Mouse (Mus musculus): Measurements from ENCODE around the gene Adam3.

The Adam3 gene

DNA sequence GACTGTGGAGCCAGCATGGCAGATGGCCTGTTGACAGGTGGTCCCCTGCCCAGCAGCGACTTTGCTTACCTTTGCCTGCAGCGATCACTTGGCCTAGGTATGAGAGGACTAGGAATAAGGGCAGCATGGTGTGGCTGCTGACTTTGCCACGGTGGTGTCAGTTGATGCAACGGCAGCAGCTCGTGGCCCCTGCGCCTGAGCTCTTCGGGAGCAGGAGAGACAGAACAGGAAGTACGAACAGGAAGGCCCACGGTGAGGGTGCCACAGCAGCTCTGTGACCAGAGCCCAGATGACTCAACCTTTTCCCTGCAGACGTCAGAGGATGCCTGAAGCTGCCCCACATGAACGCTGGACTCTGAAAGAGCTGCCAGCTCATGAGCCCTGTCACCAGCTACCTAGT, at the start of gene Adam3:
Gene Adam3, minus strand, starts transcription at position 223 of the 400 bp plus-strand sequence.
- DNase-seq = no peak

- no peak for DNase-seq
Measured at GRCm38 (mm10) chr8:24724886-24725626, 596 bp downstream of the Adam3 start.

Data from thymus, postnatal 36 days (tissue).